Mouse (Mus musculus): ENCODE data around the gene Plekhh3. TPM values are rescaled to one million over a fixed set of nuclear protein-coding genes. Genes with fewer than 3 reads are reported as not detected.
A peak's percentile ranks its signal among the peaks of the same experiment; 100 is the strongest.

Gene Plekhh3
- polyA plus RNA-seq, 1 experiment: 0.15 TPM

GRCm38 (mm10) chr11:101174851-101175628, 3.9 kb upstream of the Plekhh3 start, which contains the start of gene Ccr10:
TSS of gene Ccr10 (minus strand) at chr11:101175443.
- Histone ChIP-seq H3K9me3 (ENCODE audit: control insufficient read depth, low read length) (peaks cover 20% of the 10 kb centered on the region; the same call in 1 of the 2 replicates), H3K36me3 (ENCODE audit: control insufficient read depth) (no peaks in the 10 kb centered on the region), H3K27me3 (ENCODE audit: control insufficient read depth) (peaks cover 98% of the 10 kb centered on the region), H3K4me1 (ENCODE audit: control insufficient read depth) (peaks cover 35% of the 10 kb centered on the region), H3K4me3 (replicated peaks) (peak within 1 kb of the TSS; percentile 4)
- no peak for TF ChIP-seq TAL1 (IDR thresholded peaks at IDR 0.05; ENCODE audit: low read length)
- TF ChIP-seq GATA1 (IDR thresholded peaks at IDR 0.05; ENCODE audit: low read length): no peak

- TF ChIP-seq GATA1 (IDR thresholded peaks at IDR 0.05; ENCODE audit: low read length): no peak
- no peak for TF ChIP-seq TAL1 (IDR thresholded peaks at IDR 0.05; ENCODE audit: low read length)
- peaks cover 35% of the 10 kb centered on the region for H3K4me1 ChIP-seq (ENCODE audit: control insufficient read depth)
- peaks cover 100% of the 10 kb centered on the region for H3K27me3 ChIP-seq (ENCODE audit: control insufficient read depth)
- H3K9me3 ChIP-seq (ENCODE audit: control insufficient read depth, low read length): peaks cover 20% of the 10 kb centered on the region; the same call in 1 of the 2 replicates
- no peaks in the 10 kb centered on the region for H3K36me3 ChIP-seq (ENCODE audit: control insufficient read depth)
- H3K4me3 ChIP-seq (replicated peaks): peak overlapping the region; percentile 4
Measured at GRCm38 (mm10) chr11:101174389-101174745, 3.2 kb upstream of the Plekhh3 start.

- H3K4me1 ChIP-seq (ENCODE audit: control insufficient read depth): peaks cover 35% of the 10 kb centered on the region
- peaks cover 100% of the 10 kb centered on the region for H3K27me3 ChIP-seq (ENCODE audit: control insufficient read depth)
- TF ChIP-seq TAL1 (IDR thresholded peaks at IDR 0.05; ENCODE audit: low read length): no peak
- peaks cover 20% of the 10 kb centered on the region; the same call in 1 of the 2 replicates for H3K9me3 ChIP-seq (ENCODE audit: control insufficient read depth, low read length)
- peak overlapping the region; percentile 4 for H3K4me3 ChIP-seq (replicated peaks)
- no peaks in the 10 kb centered on the region for H3K36me3 ChIP-seq (ENCODE audit: control insufficient read depth)
Measured at GRCm38 (mm10) chr11:101173631-101174388, 2.7 kb upstream of the Plekhh3 start.

- TF ChIP-seq GATA1 (IDR thresholded peaks at IDR 0.05; ENCODE audit: low read length): no peak
- no peak for TF ChIP-seq TAL1 (IDR thresholded peaks at IDR 0.05; ENCODE audit: low read length)
- Histone ChIP-seq H3K4me1 (ENCODE audit: control insufficient read depth) (peaks cover 35% of the 10 kb centered on the region), H3K9me3 (ENCODE audit: control insufficient read depth, low read length) (peaks cover 20% of the 10 kb centered on the region; the same call in 1 of the 2 replicates), H3K4me3 (replicated peaks) (no peak overlapping the region), H3K36me3 (ENCODE audit: control insufficient read depth) (no peaks in the 10 kb centered on the region), H3K27me3 (ENCODE audit: control insufficient read depth) (peaks cover 100% of the 10 kb centered on the region)
Measured at GRCm38 (mm10) chr11:101173112-101173511, 2.0 kb upstream of the Plekhh3 start.

- no peak for TF ChIP-seq TAL1 (IDR thresholded peaks at IDR 0.05; ENCODE audit: low read length)
- TF ChIP-seq GATA1 (IDR thresholded peaks at IDR 0.05; ENCODE audit: low read length): no peak
- Histone ChIP-seq H3K27me3 (ENCODE audit: control insufficient read depth) (peaks cover 100% of the 10 kb centered on the region), H3K4me1 (ENCODE audit: control insufficient read depth) (peaks cover 35% of the 10 kb centered on the region), H3K36me3 (ENCODE audit: control insufficient read depth) (peaks cover 4% of the 10 kb centered on the region; the same call in 1 of the 2 replicates), H3K4me3 (replicated peaks) (peak overlapping the region; percentile 49), H3K9me3 (ENCODE audit: control insufficient read depth, low read length) (peaks cover 20% of the 10 kb centered on the region; the same call in 1 of the 2 replicates)
Measured at GRCm38 (mm10) chr11:101172434-101172815, 1.3 kb upstream of the Plekhh3 start.

GRCm38 (mm10) chr11:101171721-101172433, 726 bp upstream of the Plekhh3 start:
- peak overlapping the region; percentile 49 for H3K4me3 ChIP-seq (replicated peaks)
- TF ChIP-seq TAL1 (IDR thresholded peaks at IDR 0.05; ENCODE audit: low read length): no peak
- no peak for TF ChIP-seq GATA1 (IDR thresholded peaks at IDR 0.05; ENCODE audit: low read length)
- peaks cover 100% of the 10 kb centered on the region for H3K27me3 ChIP-seq (ENCODE audit: control insufficient read depth)
- H3K9me3 ChIP-seq (ENCODE audit: control insufficient read depth, low read length): peaks cover 20% of the 10 kb centered on the region; the same call in 1 of the 2 replicates
- peaks cover 5% of the 10 kb centered on the region; the same call in 1 of the 2 replicates for H3K36me3 ChIP-seq (ENCODE audit: control insufficient read depth)
- H3K4me1 ChIP-seq (ENCODE audit: control insufficient read depth): peaks cover 35% of the 10 kb centered on the region

- Histone ChIP-seq H3K4me1 (ENCODE audit: control insufficient read depth) (peaks cover 35% of the 10 kb centered on the region), H3K9me3 (ENCODE audit: control insufficient read depth, low read length) (peaks cover 16% of the 10 kb centered on the region; the same call in 1 of the 2 replicates), H3K27me3 (ENCODE audit: control insufficient read depth) (peaks cover 100% of the 10 kb centered on the region), H3K4me3 (replicated peaks) (peak within 1 kb of the TSS; percentile 60), H3K36me3 (ENCODE audit: control insufficient read depth) (peaks cover 5% of the 10 kb centered on the region; the same call in 1 of the 2 replicates)
- no peak for TF ChIP-seq GATA1 (IDR thresholded peaks at IDR 0.05; ENCODE audit: low read length)
- no peak for TF ChIP-seq TAL1 (IDR thresholded peaks at IDR 0.05; ENCODE audit: low read length)
Measured at GRCm38 (mm10) chr11:101170354-101170810, 769 bp downstream of the Plekhh3 start, which contains the start of gene Cntnap1. TSS of gene Cntnap1 (plus strand) at chr11:101170523.

- H3K4me1 ChIP-seq (ENCODE audit: control insufficient read depth): peaks cover 40% of the 10 kb centered on the region
- H3K36me3 ChIP-seq (ENCODE audit: control insufficient read depth): peaks cover 5% of the 10 kb centered on the region; the same call in 1 of the 2 replicates
- peaks cover 100% of the 10 kb centered on the region for H3K27me3 ChIP-seq (ENCODE audit: control insufficient read depth)
- TF ChIP-seq TAL1 (IDR thresholded peaks at IDR 0.05; ENCODE audit: low read length): no peak
- TF ChIP-seq GATA1 (IDR thresholded peaks at IDR 0.05; ENCODE audit: low read length): no peak
- H3K4me3 ChIP-seq (replicated peaks): no peak overlapping the region
- peaks cover 16% of the 10 kb centered on the region; the same call in 1 of the 2 replicates for H3K9me3 ChIP-seq (ENCODE audit: control insufficient read depth, low read length)
Measured at GRCm38 (mm10) chr11:101169301-101170107, 1.6 kb downstream of the Plekhh3 start.
